Mouse (Mus musculus) lung, postnatal 25 days (tissue): Measurements from ENCODE around the gene Inpp5d.
"Not testable (repeated sequence)": the region's sequence is repeated elsewhere in the genome, so short reads cannot be mapped to it uniquely, and the experiment has no call there.

ENCODE experiments used
- DNase-seq: peaks from one replicate; pipeline ENCODE4 v3.0.0; 2022; ENCODE audit warnings: low spot score

Gene Inpp5d

GRCm38 (mm10) chr1:87658485-87658884 lies 38.4 kb downstream of the Inpp5d start:
- no peak for DNase-seq

- peak; percentile 68 for DNase-seq
Observed at GRCm38 (mm10) chr1:87658937-87659617, 39.0 kb downstream of the Inpp5d start.

- no peak for DNase-seq
Observed at GRCm38 (mm10) chr1:87659618-87659960, 39.5 kb downstream of the Inpp5d start.

- peak; percentile 61 for DNase-seq
Observed at GRCm38 (mm10) chr1:87660740-87661139, 40.6 kb downstream of the Inpp5d start.

GRCm38 (mm10) chr1:87663992-87664391 lies 43.9 kb downstream of the Inpp5d start:
- no peak for DNase-seq

- no peak for DNase-seq
Observed at GRCm38 (mm10) chr1:87667006-87667405, 46.9 kb downstream of the Inpp5d start.

GRCm38 (mm10) chr1:87668300-87668699 lies 48.2 kb downstream of the Inpp5d start:
- no peak for DNase-seq

- DNase-seq = no peak
Observed at GRCm38 (mm10) chr1:87671483-87671882, 51.4 kb downstream of the Inpp5d start.

- DNase-seq = no peak
Observed at GRCm38 (mm10) chr1:87673822-87674604, 53.9 kb downstream of the Inpp5d start.

GRCm38 (mm10) chr1:87676006-87676405 lies 55.9 kb downstream of the Inpp5d start:
- DNase-seq = no peak

GRCm38 (mm10) chr1:87679089-87679488 lies 59.0 kb downstream of the Inpp5d start:
- no peak for DNase-seq

GRCm38 (mm10) chr1:87680950-87681349 lies 60.8 kb downstream of the Inpp5d start:
- DNase-seq = no peak

GRCm38 (mm10) chr1:87682473-87682872 lies 62.4 kb downstream of the Inpp5d start:
- DNase-seq = not testable (repeated sequence)

GRCm38 (mm10) chr1:87684071-87684470 lies 64.0 kb downstream of the Inpp5d start:
- no peak for DNase-seq

GRCm38 (mm10) chr1:87684791-87685190 lies 64.7 kb downstream of the Inpp5d start:
- DNase-seq = no peak

GRCm38 (mm10) chr1:87686351-87686750 lies 66.2 kb downstream of the Inpp5d start:
- no peak for DNase-seq

- no peak for DNase-seq
Observed at GRCm38 (mm10) chr1:87687009-87687408, 66.9 kb downstream of the Inpp5d start.

- peak; percentile 12 for DNase-seq
Observed at GRCm38 (mm10) chr1:87689661-87690341, 69.7 kb downstream of the Inpp5d start.

GRCm38 (mm10) chr1:87696358-87696757 lies 76.2 kb downstream of the Inpp5d start:
- peak; percentile 10 for DNase-seq

- no peak for DNase-seq
Observed at GRCm38 (mm10) chr1:87698010-87698409, 77.9 kb downstream of the Inpp5d start.

GRCm38 (mm10) chr1:87699890-87700448 lies 79.9 kb downstream of the Inpp5d start:
- DNase-seq = no peak

GRCm38 (mm10) chr1:87704230-87704629 lies 84.1 kb downstream of the Inpp5d start:
- no peak for DNase-seq

- no peak for DNase-seq
Observed at GRCm38 (mm10) chr1:87706361-87706760, 86.2 kb downstream of the Inpp5d start.
